Mouse (Mus musculus): ENCODE results near the gene Gm21953. TPM values are rescaled to one million over a fixed set of nuclear protein-coding genes. Genes with fewer than 3 reads are reported as not detected.
"Not testable (repeated sequence)": the region's sequence is repeated elsewhere in the genome, so short reads cannot be mapped to it uniquely, and the experiment has no call there.

Gene Gm21953
- not detected in 2 replicates for polyA plus RNA-seq (2015; fragmentation: Nextera tagmentation; extraction: Ambion mirVana)

DNA sequence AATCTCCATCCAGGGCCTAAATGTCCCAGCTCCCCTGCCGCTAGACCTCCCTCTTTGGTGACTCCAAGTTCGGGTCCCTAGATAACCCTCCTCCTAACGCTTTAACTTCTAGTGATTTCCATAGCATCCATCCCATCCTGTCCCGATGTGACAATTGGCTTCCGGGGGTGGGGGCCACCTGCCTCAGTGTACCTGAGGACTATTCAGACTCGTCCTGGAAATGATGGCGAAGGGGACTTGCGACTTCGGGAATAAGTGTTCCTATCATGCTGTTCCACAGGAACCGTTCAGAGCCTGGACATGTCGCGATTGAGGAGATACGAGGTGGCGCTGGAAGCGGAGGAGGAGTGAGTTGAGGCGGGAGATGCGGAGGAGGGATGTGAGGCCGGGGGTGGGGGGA lies at the start of gene Gm21953:
Gm21953 (plus strand) TSS at position 301 of the 400 bp plus-strand sequence.
- not testable (repeated sequence) for H3K27ac ChIP-seq; H3K9me3 ChIP-seq (replicated peaks); H3K9ac ChIP-seq; H3K4me3 ChIP-seq (replicated peaks); H3K36me3 ChIP-seq; H3K27me3 ChIP-seq; H3K4me1 ChIP-seq; ATAC-seq (replicated peaks; ENCODE audit: low FRiP score); H3K4me2 ChIP-seq
- WGBS, result no CpG with 5 or more reads among the region's 18 CpGs

DNA sequence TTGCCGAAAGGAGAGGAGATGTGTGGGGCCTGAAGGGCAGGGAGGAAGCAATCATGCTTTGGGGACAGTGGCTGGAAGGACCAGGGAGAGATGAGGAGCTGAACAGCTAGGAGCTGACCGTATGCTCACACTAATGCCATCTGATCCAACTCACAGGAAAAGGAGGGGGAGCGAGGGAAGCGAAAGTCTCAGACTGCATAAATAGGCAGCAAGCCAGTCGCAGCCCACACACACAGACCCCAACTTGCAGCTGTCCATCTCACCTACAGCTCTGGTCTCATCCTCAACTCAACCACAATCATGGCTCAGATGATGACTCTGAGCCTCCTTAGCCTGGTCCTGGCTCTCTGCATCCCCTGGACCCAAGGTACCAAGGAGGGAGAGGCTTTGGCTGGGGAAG lies 38.6 kb upstream of the Gm21953 start, which contains the start of gene Ccl21b:
Ccl21b (plus strand) TSS at position 301 of the 400 bp plus-strand sequence.
- H3K36me3 ChIP-seq; ATAC-seq (replicated peaks; ENCODE audit: low FRiP score); H3K4me1 ChIP-seq; H3K9ac ChIP-seq; H3K27me3 ChIP-seq; H3K9me3 ChIP-seq (replicated peaks); H3K27ac ChIP-seq; H3K4me2 ChIP-seq; H3K4me3 ChIP-seq (replicated peaks): not testable (repeated sequence)
- no CpG with 5 or more reads among the region's 5 CpGs for WGBS

DNA sequence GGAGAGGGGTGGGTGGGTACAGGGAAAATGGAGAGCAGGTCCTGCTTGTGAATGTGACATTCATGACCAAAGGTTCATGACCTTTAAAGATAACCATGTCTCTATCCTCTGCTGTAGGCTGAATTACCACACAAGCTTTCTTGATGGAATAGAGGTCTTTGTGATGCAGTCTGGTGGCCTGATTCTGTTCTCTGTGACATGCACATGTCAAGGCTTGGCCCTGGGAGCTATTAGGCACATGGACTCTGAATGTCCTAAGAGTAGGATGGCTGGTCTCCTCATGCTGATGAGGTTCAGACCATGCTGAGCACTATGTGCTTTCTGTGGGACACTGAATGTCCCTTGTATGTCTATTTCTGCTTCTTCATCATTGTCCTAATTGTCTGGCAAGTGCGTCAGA lies 24.0 kb downstream of the Gm21953 start, which contains the start of gene Fam205a3:
Fam205a3 (plus strand) TSS at position 301 of the 400 bp plus-strand sequence.
- H3K27ac ChIP-seq; H3K4me3 ChIP-seq (replicated peaks); H3K4me1 ChIP-seq; H3K27me3 ChIP-seq; ATAC-seq (replicated peaks; ENCODE audit: low FRiP score); H3K36me3 ChIP-seq; H3K9me3 ChIP-seq (replicated peaks); H3K4me2 ChIP-seq; H3K9ac ChIP-seq: not testable (repeated sequence)
- WGBS, result no CpG with 5 or more reads among the region's 1 CpGs

Other genes with a start within 250 kb of the Gm21953 start
- gene Gm3893, start 203.1 kb upstream of the Gm21953 start, polyA plus RNA-seq (2015; fragmentation: Nextera tagmentation; extraction: Ambion mirVana), result not detected in 2 replicates
- 12.0 TPM in 1 of 2 replicates, not detected in the other for gene Gm13304, start 179.4 kb upstream of the Gm21953 start, polyA plus RNA-seq (2015; fragmentation: Nextera tagmentation; extraction: Ambion mirVana)
- gene Gm13306, start 140.8 kb upstream of the Gm21953 start, polyA plus RNA-seq (2015; fragmentation: Nextera tagmentation; extraction: Ambion mirVana), result not detected in 2 replicates
- gene Gm13305, start 125.7 kb upstream of the Gm21953 start, polyA plus RNA-seq (2015; fragmentation: Nextera tagmentation; extraction: Ambion mirVana), result 0.52 TPM in 1 of 2 replicates, not detected in the other
- not detected in 2 replicates for gene Gm10600, start 53.6 kb upstream of the Gm21953 start, polyA plus RNA-seq (2015; fragmentation: Nextera tagmentation; extraction: Ambion mirVana)
- 0.68 TPM in 1 of 2 replicates, not detected in the other for gene Ccl21b, start 38.5 kb upstream of the Gm21953 start, polyA plus RNA-seq (2015; fragmentation: Nextera tagmentation; extraction: Ambion mirVana)
- gene Fam205a3, start 24.1 kb downstream of the Gm21953 start, polyA plus RNA-seq (2015; fragmentation: Nextera tagmentation; extraction: Ambion mirVana), result not detected in 2 replicates
- gene Gm21586, start 145.1 kb downstream of the Gm21953 start, polyA plus RNA-seq (2015; fragmentation: Nextera tagmentation; extraction: Ambion mirVana), result not detected in 2 replicates
- 0.06 and 0.09 TPM in 2 replicates for gene Gm2163, start 172.5 kb downstream of the Gm21953 start, polyA plus RNA-seq (2015; fragmentation: Nextera tagmentation; extraction: Ambion mirVana)
- gene Fam205a2, start 233.9 kb downstream of the Gm21953 start, polyA plus RNA-seq (2015; fragmentation: Nextera tagmentation; extraction: Ambion mirVana), result not detected in 2 replicates